Mouse (Mus musculus) yolk sac, embryonic 10.5 days (tissue): ENCODE measurements around the gene Hs3st3b1.

Experiments
- DNase-seq: peaks from one replicate; pipeline ENCODE4 v3.0.0-alpha.2; 2017; ENCODE audit warnings: low spot score

Hs3st3b1 gene

DNA sequence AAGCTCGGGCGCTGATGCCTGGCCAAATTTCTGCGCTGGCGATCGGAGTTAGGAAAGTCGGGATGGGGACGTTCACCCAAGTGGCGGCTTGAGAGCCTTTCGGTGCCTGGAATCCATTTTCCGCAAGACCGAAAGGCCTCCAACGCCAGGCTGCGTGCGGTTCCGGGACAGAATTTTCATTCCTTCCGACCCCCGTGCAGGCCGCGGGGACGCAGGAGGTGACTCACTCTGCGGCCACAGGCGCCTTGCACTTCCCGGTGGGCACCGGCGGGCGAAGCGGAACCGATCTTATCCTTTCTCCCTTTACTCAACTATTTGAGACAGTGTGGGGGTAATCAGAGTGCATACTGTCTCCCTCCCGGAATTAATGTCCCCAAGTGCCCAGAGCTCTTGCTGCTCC, 1.3 kb upstream of the Hs3st3b1 start:
- peak; percentile 14 for DNase-seq

DNA sequence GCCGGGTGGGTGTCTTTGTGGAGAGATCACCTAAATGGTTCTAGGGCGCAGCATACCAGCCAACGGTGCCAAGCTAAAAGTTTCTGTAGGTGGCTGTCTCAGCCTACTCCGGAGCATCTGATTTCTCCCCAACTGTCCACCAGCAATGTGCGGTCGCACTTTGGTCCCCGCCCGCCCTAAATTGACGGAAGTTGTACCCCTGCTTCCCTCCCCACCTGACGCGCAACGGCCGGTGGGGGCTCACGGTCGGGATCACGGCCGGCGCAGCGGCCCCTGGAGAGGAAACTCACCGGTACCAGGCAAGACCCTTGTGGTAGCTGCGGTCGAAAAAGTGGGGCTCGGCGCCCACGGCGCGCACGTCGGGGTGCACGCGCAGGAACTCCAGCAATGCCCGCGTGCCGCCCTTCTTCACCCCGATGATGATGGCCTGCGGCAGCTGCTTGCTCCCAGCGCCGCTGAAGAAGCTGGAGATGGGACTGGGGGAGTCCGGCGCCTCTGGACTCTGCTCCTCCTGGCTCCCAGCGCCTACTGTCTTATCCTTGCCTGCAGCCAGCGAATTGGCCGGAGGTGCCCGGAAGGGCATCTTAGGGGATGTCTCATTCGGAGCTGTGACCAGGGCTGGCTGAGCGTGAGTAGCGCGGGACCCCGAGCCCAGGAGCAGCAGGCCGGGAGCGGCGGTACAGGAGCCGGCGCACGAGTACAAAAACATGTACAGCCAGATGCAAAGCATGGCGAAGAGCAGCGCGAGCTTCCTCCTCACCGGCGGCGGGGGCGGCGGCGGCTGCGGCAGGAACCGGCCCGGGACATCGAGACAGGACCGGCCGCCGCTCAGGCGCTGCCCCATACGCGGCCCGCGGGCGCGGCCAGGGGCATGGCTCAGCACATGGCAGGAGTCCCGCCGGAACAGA, 792 bp downstream of the Hs3st3b1 start:
- DNase-seq, result peak; percentile 39

GRCm38 (mm10) chr11:63920531-63920930, 1.6 kb downstream of the Hs3st3b1 start:
- peak; percentile 73 for DNase-seq

DNA sequence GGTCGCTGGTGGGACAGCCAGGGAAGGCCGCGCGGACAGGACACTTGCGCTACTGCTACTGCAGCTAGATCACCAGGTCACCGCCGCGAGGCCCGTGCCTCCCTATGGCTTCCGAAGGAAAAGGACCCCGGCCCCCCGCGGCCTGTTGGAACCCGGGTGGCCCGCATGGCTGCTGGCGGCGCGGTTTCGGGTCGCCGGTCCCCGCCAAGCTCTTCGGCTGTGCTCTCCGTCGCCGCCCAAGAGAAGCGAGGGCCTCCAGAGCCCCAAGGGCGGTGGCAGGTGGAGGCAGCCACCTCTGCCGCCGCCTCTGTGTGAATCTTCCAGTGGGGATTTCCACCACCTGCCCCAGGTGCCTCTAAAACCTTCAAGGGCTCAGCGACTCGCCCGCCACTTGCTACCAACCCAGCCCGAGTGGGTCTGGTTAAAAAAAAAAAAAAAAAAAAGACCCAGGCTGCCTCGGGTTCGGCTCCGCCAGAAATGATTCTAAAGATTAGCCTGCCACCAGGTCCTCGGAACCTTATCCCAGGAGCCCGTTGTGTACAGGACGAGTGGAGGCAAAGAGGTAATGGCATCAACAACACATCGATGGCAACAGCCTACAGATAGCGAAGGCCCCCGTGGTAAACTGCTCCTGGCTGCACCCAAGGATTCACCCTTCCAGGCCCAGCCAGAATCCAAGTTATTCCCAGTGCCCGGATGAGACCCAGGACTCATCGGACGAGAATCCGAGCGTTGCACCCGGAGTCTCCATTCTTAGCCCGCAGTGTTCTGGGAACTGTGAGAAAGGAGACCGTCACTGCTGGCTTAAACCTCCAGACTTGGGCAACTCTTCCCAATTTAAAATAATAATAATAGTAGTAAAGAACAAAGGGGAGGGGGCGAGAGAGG, 2.6 kb downstream of the Hs3st3b1 start:
- DNase-seq, result no peak

- peak; percentile 74 for DNase-seq
Measured at GRCm38 (mm10) chr11:63918321-63919105, 3.6 kb downstream of the Hs3st3b1 start.

DNA sequence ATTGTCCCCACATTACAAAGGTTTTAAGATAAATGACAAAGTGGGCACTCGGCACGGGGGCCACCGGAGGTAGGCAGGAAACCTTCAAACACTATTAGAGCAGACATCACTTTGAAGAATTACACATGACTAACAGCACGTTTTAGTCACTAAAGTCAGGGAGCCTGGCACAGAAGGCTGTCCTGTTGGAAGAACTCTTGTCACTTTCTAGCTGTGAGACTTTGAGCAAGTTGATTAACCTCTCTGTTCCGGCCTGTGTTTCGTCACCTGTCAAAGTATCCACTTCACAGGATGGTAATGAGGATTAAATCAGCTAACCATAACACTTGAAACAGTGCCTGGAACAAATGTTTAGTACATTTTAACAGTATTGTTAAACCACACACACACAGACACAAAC, 4.5 kb downstream of the Hs3st3b1 start:
- no peak for DNase-seq

- DNase-seq, result peak; percentile 74
Measured at GRCm38 (mm10) chr11:63914388-63914787, 7.7 kb downstream of the Hs3st3b1 start.

GRCm38 (mm10) chr11:63913936-63914335, 8.2 kb downstream of the Hs3st3b1 start:
- no peak for DNase-seq

- no peak for DNase-seq
Measured at GRCm38 (mm10) chr11:63911001-63911400, 11.1 kb downstream of the Hs3st3b1 start.

- DNase-seq, result no peak
Measured at GRCm38 (mm10) chr11:63909961-63910360, 12.1 kb downstream of the Hs3st3b1 start.

- no peak for DNase-seq
Measured at GRCm38 (mm10) chr11:63908500-63908899, 13.6 kb downstream of the Hs3st3b1 start.

GRCm38 (mm10) chr11:63906552-63907353, 15.3 kb downstream of the Hs3st3b1 start:
- DNase-seq, result no peak

DNA sequence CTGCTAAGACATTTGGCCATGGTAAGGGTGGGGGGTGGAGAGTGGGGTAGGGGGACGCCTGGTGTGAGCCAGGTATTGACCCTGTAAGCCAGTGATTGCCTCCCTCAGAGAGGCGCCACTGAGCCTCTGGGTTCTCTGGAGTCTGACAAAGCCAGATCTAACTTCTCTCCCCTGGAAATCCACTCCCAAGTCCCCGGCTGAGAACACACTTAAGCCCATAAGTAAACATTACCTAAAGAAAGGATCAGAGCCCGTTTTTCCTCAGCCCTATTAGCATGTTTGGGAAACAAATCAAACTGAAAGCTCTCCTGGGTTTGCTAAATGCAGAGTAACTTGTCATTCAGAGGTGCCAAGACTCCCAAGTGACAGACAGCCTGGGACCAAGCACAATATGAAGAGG, 17.3 kb downstream of the Hs3st3b1 start:
- no peak for DNase-seq

DNA sequence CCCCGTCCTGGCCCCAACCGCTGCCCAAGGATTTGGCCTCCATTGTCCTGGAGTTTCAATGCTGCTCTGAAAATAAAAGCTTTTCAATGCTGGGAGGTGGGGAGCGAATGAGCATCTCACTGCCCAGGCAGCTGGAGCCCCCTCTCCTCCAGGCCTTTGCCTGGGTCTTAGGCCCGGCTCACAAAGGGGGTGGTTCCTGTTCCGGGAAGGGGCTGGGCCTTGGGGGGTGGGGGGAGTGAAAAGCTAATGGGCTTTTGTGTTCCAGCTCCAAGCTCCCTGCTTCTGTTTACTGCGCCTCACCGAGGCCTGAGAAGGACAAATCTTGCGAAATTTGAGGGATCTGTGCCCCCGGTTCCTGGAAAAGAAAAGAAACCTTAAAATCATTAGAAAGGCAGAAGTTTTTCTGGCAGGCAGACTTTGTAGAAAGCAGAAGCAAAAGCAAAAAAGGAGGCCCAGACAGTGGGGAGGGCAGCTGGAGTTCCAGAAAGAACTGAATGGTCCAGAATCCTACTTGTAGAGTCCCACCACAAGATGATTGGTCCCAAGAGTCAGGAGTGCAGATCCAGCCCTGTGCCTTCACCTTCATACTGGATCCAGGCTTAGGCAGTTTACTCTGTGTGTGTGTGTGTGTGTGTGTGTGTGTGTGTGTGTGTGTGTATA, 23.5 kb downstream of the Hs3st3b1 start:
- no peak for DNase-seq

- DNase-seq, result no peak
Measured at GRCm38 (mm10) chr11:63897856-63898508, 24.1 kb downstream of the Hs3st3b1 start.

DNA sequence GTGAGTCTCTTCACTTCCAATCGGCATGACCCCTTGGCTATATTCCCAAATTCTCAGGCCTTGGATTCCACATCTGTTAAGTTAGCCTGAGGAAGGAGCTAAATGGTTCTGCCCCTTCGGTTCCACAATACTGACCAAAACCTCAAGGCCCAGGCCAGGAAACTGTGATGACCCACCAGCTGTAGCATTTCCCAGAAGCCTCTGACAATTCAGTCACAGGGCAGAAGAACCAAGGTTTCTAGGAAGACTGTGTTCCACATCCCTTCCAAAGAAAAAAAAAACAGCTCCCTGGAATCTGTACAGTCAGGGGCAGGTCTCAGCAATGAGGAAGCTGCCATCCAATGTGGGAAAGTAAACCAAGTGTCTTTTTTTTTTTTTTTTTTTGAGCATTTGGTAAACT, 25.1 kb downstream of the Hs3st3b1 start:
- DNase-seq, result no peak

DNA sequence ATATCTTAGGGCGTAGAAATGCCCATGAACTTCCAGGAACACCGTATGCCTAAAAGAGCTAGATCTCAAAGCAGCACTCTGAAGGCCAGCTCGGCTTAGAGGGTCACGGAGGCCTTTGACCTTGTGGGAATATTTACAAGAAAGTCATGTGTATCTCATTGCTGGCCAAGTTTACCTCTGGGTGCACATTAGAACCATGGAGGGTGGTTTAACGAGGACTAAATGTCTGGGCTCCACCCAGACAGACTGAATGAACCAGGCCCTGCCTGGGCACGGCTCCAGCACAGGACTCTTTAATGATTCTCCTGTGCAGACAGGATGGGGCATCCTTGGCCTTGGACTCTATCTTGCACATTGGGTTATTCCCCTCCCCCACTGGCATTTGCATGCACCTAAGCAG, 27.9 kb downstream of the Hs3st3b1 start:
- DNase-seq, result no peak

DNA sequence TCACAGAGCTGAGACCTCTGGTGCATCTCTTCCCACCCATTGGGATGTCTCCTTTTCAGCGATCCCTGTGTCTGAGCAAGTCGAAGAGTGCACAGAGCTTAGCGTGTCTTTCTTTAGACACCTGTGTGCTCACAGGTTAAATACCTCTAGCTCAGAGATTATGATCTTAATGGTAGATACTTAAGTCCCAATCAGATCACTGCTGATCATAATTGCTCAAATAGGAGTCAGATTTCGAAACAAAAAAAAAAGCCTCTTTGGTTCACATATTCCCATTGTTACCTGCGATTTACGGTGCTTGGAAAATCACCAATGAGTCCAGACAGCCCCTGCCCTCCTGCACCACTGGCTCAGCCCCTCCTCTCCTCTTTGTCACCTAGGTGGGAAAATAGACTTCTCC, 28.5 kb downstream of the Hs3st3b1 start:
- DNase-seq, result no peak

DNA sequence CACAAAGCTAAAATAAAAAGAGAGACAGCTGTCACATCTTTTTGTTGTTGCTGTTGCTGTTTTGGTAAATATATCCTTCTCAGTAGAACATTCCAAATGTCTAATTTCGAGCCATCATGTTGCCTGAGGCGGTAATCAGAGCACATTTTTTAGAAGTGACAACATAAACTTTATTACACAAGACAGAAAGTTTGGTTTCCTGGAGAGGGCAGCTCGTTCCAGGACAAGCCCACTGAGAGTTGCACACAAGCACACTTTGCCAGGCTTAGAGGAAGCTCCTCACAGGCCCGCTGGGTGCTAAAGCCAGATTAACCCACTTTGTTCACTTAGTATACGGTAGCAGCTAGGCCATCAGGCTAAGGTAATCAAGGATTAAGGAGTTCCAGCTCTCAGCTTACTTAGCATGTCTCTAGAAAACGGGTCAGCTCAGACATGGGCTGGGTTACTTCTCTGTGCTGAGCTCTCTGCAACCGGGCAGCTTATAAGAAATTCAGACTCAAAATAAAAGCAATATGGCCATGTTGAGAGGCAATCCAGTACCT, 30.5 kb downstream of the Hs3st3b1 start:
- DNase-seq, result no peak

DNA sequence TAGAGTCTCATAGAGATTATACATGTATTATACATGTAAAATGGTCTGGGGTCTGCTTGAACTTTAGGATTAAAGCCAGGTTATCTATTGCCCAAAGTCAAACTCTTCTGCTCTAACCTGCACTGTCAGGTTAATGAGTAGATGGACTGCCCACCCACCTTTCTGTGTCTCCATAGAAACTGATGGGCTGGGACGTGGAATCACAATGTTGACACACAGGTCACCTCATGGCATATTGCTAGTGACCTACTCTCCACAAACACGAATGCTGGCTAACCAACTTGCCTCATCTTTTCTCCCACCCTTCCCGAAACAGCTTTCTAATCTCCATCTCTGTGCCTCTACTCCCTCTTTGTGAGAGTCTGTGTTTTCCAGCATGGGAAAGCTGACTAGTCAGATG, 38.7 kb downstream of the Hs3st3b1 start:
- DNase-seq, result peak; percentile 45
